Mouse (Mus musculus): ENCODE measurements around the gene Rbbp8nl. TPM values are rescaled to one million over a fixed set of nuclear protein-coding genes. Genes with fewer than 3 reads are reported as not detected.

The Rbbp8nl gene
- total and polyA plus RNA-seq, 2 experiments from 2014 or later = not detected

DNA sequence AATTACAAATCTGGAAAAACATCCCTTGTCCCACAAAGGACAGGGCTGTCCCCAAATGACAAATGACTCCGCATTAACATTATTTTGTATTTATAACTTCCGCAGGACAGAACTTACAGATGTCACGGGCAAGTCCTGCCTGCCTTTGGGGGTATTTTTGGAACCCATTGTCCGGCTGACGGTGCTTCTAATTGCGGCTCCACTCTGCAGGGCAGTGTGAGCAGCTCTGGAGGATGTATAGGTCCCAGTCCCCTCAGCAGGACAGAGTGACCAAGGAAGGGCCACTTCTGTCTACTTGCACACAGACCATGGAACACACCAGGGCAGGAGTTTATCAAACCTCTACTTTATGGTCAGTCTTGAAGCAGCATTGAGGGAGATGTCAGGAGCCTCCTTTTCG is 27.9 kb upstream of the Rbbp8nl start:
- H3K4me2 ChIP-seq (ENCODE audit: low read depth) = no peak overlapping the region
- no peaks in the 10 kb centered on the region for H3K27me3 ChIP-seq (ENCODE audit: insufficient read depth, low read length)
- ATAC-seq = no peak
- no peak for TF ChIP-seq CTCF (IDR thresholded peaks at IDR 0.05; ENCODE audit: low read depth)
- no peaks in the 10 kb centered on the region for H3K4me1 ChIP-seq (ENCODE audit: insufficient read depth)
- H3K9ac ChIP-seq = no peak overlapping the region
- no peak overlapping the region for H3K4me3 ChIP-seq (ENCODE audit: low read depth, low read length)
- no peaks in the 10 kb centered on the region for H3K36me3 ChIP-seq (ENCODE audit: insufficient read depth)
- WGBS = 76% methylated on average over 7 of the region's 7 CpGs
- DNase-seq = no peak
- H3K27ac ChIP-seq (ENCODE audit: low read depth, low read length) = no peak overlapping the region
- H3K9me3 ChIP-seq (ENCODE audit: low read length) = no peaks in the 10 kb centered on the region

DNA sequence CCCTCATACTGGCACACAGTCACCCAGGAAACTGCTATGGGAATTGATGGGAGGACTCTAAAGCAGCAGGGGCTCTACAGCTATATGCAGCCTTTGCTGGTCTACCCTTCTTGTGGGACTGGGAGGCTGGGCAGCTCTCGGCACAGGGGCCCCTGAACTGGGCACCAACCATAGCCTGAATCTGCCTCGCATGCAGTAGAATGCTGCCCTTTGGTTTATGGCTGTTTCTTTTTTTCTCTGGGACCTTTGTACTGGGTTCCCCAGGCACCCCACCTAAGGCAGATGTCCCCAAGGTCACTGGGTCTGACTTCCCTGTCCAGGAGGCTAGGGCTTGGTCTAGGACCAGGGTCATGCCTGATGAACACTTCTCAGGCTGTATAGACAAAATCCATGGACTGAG is 24.6 kb upstream of the Rbbp8nl start:
- DNase-seq (no peak), ATAC-seq (no peak)
- TF ChIP-seq CTCF (IDR thresholded peaks at IDR 0.05; ENCODE audit: low read depth) = no peak
- Histone ChIP-seq H3K27me3 (ENCODE audit: insufficient read depth, low read length) (no peaks in the 10 kb centered on the region; the same call in 1 of the 2 replicates), H3K27ac (ENCODE audit: low read depth, low read length) (no peak overlapping the region), H3K36me3 (ENCODE audit: insufficient read depth) (no peaks in the 10 kb centered on the region), H3K4me1 (ENCODE audit: insufficient read depth) (no peaks in the 10 kb centered on the region), H3K4me2 (ENCODE audit: low read depth) (no peak overlapping the region), H3K4me3 (ENCODE audit: low read depth, low read length) (no peak overlapping the region), H3K9me3 (ENCODE audit: low read length) (no peaks in the 10 kb centered on the region), H3K9ac (no peak overlapping the region)
- WGBS = 88% methylated on average over 2 of the region's 2 CpGs

DNA sequence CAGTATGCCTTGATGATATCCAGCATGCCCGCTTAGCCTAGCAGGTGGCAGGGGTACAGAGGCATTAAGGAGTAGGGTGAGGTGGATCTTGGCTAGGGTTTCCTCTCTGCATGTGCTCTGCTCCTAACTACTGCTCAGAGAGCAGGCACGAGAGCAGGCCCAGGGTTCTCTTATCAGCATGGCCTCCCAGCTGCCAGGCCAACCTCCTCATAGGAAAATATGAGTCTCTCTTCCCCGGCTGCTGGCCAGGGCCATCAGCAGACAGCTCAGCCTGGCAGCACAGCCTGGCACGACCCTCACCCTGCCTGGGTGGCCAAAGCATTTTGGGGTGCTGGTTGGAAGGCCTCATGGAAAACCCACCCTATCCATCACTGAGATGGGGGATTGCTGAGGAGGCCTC is 21.5 kb upstream of the Rbbp8nl start:
- WGBS = 78% methylated on average over 4 of the region's 4 CpGs
- no peak overlapping the region for H3K4me3 ChIP-seq (ENCODE audit: low read depth, low read length)
- DNase-seq (no peak), ATAC-seq (no peak)
- H3K27ac ChIP-seq (ENCODE audit: low read depth, low read length) = no peak overlapping the region
- H3K4me2 ChIP-seq (ENCODE audit: low read depth) = no peak overlapping the region
- H3K4me1 ChIP-seq (ENCODE audit: insufficient read depth) = no peaks in the 10 kb centered on the region
- H3K36me3 ChIP-seq (ENCODE audit: insufficient read depth) = no peaks in the 10 kb centered on the region
- no peaks in the 10 kb centered on the region for H3K9me3 ChIP-seq (ENCODE audit: low read length)
- no peak for TF ChIP-seq CTCF (IDR thresholded peaks at IDR 0.05; ENCODE audit: low read depth)
- H3K27me3 ChIP-seq (ENCODE audit: insufficient read depth, low read length) = no peaks in the 10 kb centered on the region; the same call in 1 of the 2 replicates
- H3K9ac ChIP-seq = no peak overlapping the region

DNA sequence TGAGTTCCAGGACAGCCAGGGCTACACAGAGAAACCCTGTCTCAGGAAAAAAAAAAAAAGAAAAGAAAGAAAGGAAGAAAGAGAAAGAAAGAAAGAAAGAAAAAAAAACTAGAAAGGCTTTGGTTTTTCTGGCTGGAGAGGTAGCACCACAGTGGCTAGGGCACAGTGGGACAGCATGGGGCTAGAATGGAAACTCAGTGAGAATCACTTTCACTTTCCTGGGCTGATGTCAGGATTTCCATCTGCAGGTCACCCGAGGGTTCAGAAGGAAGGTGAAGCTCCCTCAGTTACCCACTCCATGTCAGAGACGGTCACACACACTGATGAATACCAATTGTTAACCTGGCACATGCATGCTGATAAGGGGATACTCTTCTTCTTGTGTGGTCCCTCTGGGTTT is 18.0 kb upstream of the Rbbp8nl start:
- no peak overlapping the region for H3K4me2 ChIP-seq (ENCODE audit: low read depth)
- no peaks in the 10 kb centered on the region for H3K4me1 ChIP-seq (ENCODE audit: insufficient read depth)
- no peak overlapping the region for H3K4me3 ChIP-seq (ENCODE audit: low read depth, low read length)
- DNase-seq (no peak), ATAC-seq (no peak)
- H3K36me3 ChIP-seq (ENCODE audit: insufficient read depth) = no peaks in the 10 kb centered on the region
- no peaks in the 10 kb centered on the region for H3K9me3 ChIP-seq (ENCODE audit: low read length)
- 50% methylated on average over 2 of the region's 2 CpGs for WGBS
- H3K27ac ChIP-seq (ENCODE audit: low read depth, low read length) = no peak overlapping the region
- TF ChIP-seq CTCF (IDR thresholded peaks at IDR 0.05; ENCODE audit: low read depth) = no peak
- H3K9ac ChIP-seq = no peak overlapping the region
- no peaks in the 10 kb centered on the region; the same call in 1 of the 2 replicates for H3K27me3 ChIP-seq (ENCODE audit: insufficient read depth, low read length)

GRCm38 (mm10) chr2:180306423-180307168 is 16.9 kb upstream of the Rbbp8nl start:
- peak; percentile 23 for DNase-seq

DNA sequence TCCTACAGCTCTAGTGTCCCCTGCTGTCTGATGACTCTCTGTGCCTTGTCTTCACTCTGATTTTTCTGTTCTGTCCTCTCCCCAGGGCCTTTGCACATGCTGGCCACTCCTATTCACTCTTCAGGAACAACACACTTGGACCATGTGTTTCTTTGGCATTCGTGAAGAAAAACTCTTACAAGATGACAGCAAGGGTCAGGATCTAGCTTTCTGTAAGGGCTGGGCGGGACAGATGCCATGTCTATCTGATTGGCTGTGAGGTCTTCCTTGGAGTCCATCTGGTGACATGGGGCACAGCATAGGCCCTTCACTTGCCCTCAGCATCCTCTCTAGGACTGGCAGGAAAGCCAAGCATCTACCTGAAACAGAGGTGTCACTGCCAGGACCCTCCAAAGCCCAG is 16.3 kb upstream of the Rbbp8nl start:
- no peaks in the 10 kb centered on the region for H3K36me3 ChIP-seq (ENCODE audit: insufficient read depth)
- WGBS = 71% methylated on average over 2 of the region's 2 CpGs
- no peak overlapping the region for H3K9ac ChIP-seq
- no peak overlapping the region for H3K4me2 ChIP-seq (ENCODE audit: low read depth)
- no peaks in the 10 kb centered on the region for H3K9me3 ChIP-seq (ENCODE audit: low read length)
- ATAC-seq (no peak), DNase-seq (no peak)
- H3K4me3 ChIP-seq (ENCODE audit: low read depth, low read length) = no peak overlapping the region
- no peak overlapping the region for H3K27ac ChIP-seq (ENCODE audit: low read depth, low read length)
- no peaks in the 10 kb centered on the region for H3K4me1 ChIP-seq (ENCODE audit: insufficient read depth)
- no peak for TF ChIP-seq CTCF (IDR thresholded peaks at IDR 0.05; ENCODE audit: low read depth)
- H3K27me3 ChIP-seq (ENCODE audit: insufficient read depth, low read length) = no peaks in the 10 kb centered on the region; the same call in 1 of the 2 replicates

More at GRCm38 (mm10) chr2:180306423-180307168, 16.9 kb upstream of the Rbbp8nl start:
- Histone ChIP-seq H3K27ac (ENCODE audit: low read depth, low read length) (no peak overlapping the region), H3K4me3 (ENCODE audit: low read depth, low read length) (no peak overlapping the region), H3K36me3 (ENCODE audit: insufficient read depth) (no peaks in the 10 kb centered on the region), H3K27me3 (ENCODE audit: insufficient read depth, low read length) (no peaks in the 10 kb centered on the region; the same call in 1 of the 2 replicates), H3K9me3 (ENCODE audit: low read length) (no peaks in the 10 kb centered on the region), H3K9ac (no peak overlapping the region), H3K4me2 (ENCODE audit: low read depth) (no peak overlapping the region), H3K4me1 (ENCODE audit: insufficient read depth) (no peaks in the 10 kb centered on the region)
- no peak for ATAC-seq
- WGBS = 82% methylated on average over 8 of the region's 8 CpGs
- TF ChIP-seq CTCF (IDR thresholded peaks at IDR 0.05; ENCODE audit: low read depth) = no peak

- Histone ChIP-seq H3K9me3 (ENCODE audit: low read length) (no peaks in the 10 kb centered on the region), H3K4me1 (ENCODE audit: insufficient read depth) (no peaks in the 10 kb centered on the region), H3K4me3 (ENCODE audit: low read depth, low read length) (no peak overlapping the region), H3K36me3 (ENCODE audit: insufficient read depth) (no peaks in the 10 kb centered on the region), H3K4me2 (ENCODE audit: low read depth) (no peak overlapping the region), H3K27ac (ENCODE audit: low read depth, low read length) (no peak overlapping the region), H3K27me3 (ENCODE audit: insufficient read depth, low read length) (no peaks in the 10 kb centered on the region; the same call in 1 of the 2 replicates), H3K9ac (no peak overlapping the region)
- 96% methylated on average over 3 of the region's 3 CpGs for WGBS
- DNase-seq = no peak
- ATAC-seq = no peak
- TF ChIP-seq CTCF (IDR thresholded peaks at IDR 0.05; ENCODE audit: low read depth) = no peak
Observed at GRCm38 (mm10) chr2:180305490-180305889, 15.8 kb upstream of the Rbbp8nl start.
